Mouse (Mus musculus): ENCODE results near the gene Smyd4. TPM values are rescaled to one million over a fixed set of nuclear protein-coding genes. Genes with fewer than 3 reads are reported as not detected.

Gene Smyd4
- total and polyA plus RNA-seq, 3 experiments = 9.6 to 12.8 TPM; not detected in 1

DNA sequence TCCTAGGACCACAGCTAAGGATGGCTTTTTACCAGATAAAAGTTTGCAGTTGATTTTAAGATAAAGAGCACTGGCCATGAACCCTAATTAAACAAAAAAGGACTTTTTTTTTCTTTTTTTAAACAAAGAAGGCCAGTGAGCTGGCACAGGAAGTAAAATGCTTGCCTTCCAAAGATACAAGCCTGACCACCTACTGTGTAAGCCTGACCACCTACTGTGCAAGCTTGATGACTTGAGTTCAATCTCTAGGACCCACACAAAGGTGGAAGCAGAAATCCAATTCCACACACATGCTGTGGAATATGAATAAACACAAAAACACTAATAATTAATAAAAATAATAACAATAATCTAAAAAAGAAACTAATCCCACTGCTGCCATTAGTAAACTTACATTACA lies 3.0 kb downstream of the Smyd4 start:
- Histone ChIP-seq H3K27ac (ENCODE audit: control insufficient read depth, low read depth, low read length) (no peak overlapping the region), H3K9ac (ENCODE audit: control insufficient read depth, low read depth, low read length, poor library complexity, severe bottlenecking) (no peak overlapping the region), H3K9me3 (replicated peaks; ENCODE audit: insufficient read depth, low read length) (no peaks in the 10 kb centered on the region), H3K79me2 (ENCODE audit: control insufficient read depth, insufficient read depth, low read length, poor library complexity) (peaks cover 23% of the 10 kb centered on the region), H3K4me1 (ENCODE audit: control insufficient read depth in 1 of 2, insufficient read depth in 2 of 2, low read length in 2 of 2) (peaks cover 16 to 20% of the 10 kb centered on the region in 2 experiments), H3K4me3 (ENCODE audit: control insufficient read depth in 1 of 2, insufficient read depth in 1 of 2, low read depth in 2 of 2, low read length in 2 of 2) (no peak overlapping the region), H3K36me3 (ENCODE audit: control insufficient read depth in 1 of 2, insufficient read depth in 2 of 2, low read length in 2 of 2) (peaks cover 0 to 24% of the 10 kb centered on the region in 2 experiments; a peak in 3 of 4 replicates), H3K27me3 (ENCODE audit: control insufficient read depth in 1 of 2, insufficient read depth in 2 of 2, low read length in 2 of 2) (no peaks in the 10 kb centered on the region)
- TF ChIP-seq MAFK (IDR thresholded peaks at IDR 0.05; ENCODE audit: borderline replicate concordance, low read depth, low read length) = no peak
- 0 out of 2 replicates have a peak, but pooled peaks have one; percentile 21 for TF ChIP-seq GATA1 (IDR thresholded peaks at IDR 0.05; ENCODE audit: low read depth, low read length)
- no peak for TF ChIP-seq NELFE (IDR thresholded peaks at IDR 0.05; ENCODE audit: low read depth, low read length)
- TF ChIP-seq ZKSCAN1 (IDR thresholded peaks at IDR 0.05; ENCODE audit: low read depth, low read length) = peak; percentile 89; the same call in 1 of the 2 replicates
- TF ChIP-seq TCF12 (IDR thresholded peaks at IDR 0.05; ENCODE audit: low read depth, low read length) = no peak
- no peak for TF ChIP-seq KAT2A (conservative IDR thresholded peaks at IDR 0.05; ENCODE audit: low read depth, low read length)
- no peak for TF ChIP-seq HCFC1 (IDR thresholded peaks at IDR 0.05; ENCODE audit: low read depth, low read length)
- no peak for TF ChIP-seq USF1 (IDR thresholded peaks at IDR 0.05; ENCODE audit: low read depth, low read length)
- no peak for TF ChIP-seq SMC3 (IDR thresholded peaks at IDR 0.05; ENCODE audit: low read depth, low read length)
- TF ChIP-seq ZNF384 (IDR thresholded peaks at IDR 0.05; ENCODE audit: low read depth, low read length) = 0 out of 2 replicates have a peak, but pooled peaks have one; percentile 26
- TF ChIP-seq NRF1 (IDR thresholded peaks at IDR 0.05; ENCODE audit: insufficient read depth, low read depth, low read length, poor library complexity, severe bottlenecking) = no peak
- no peak for TF ChIP-seq CTCF (IDR thresholded peaks at IDR 0.05 in 2 of 3, conservative IDR thresholded peaks at IDR 0.05 in 1 of 3; ENCODE audit: control insufficient read depth in 1 of 3, insufficient read depth in 1 of 3, low read depth in 2 of 3, low read length in 3 of 3, poor library complexity in 1 of 3, severe bottlenecking in 1 of 3)
- TF ChIP-seq MAZ (IDR thresholded peaks at IDR 0.05; ENCODE audit: low read depth, low read length) = no peak
- TF ChIP-seq ZMIZ1 (IDR thresholded peaks at IDR 0.05; ENCODE audit: low read depth, low read length) = no peak
- TF ChIP-seq TBP (IDR thresholded peaks at IDR 0.05; ENCODE audit: low read depth, low read length) = no peak
- TF ChIP-seq USF2 (IDR thresholded peaks at IDR 0.05; ENCODE audit: borderline replicate concordance in 1 of 2, insufficient read depth in 1 of 2, low read depth in 1 of 2, low read length in 2 of 2) = no peak
- DNase-seq (ENCODE audit: low read depth, low spot score) = no peak

DNA sequence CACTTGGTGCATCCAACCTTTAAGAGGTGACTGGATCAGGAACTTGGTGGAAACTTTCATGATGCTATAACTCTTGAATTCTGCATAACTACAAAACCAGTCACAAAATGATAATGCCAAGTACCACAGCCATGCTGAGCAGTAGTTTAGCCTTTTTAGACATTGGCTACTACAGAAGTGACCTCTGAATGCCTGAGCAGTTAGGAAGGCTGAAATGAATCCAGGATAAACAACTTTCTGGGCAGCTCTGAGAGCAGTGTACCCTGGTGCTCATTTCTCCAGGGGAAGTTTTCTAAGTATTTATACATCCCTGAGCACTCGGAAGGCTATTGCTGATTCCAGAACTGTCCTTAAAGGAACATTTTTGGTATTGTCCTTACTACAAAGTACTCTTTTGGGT lies 7.2 kb downstream of the Smyd4 start:
- Histone ChIP-seq H3K27me3 (ENCODE audit: control insufficient read depth in 1 of 2, insufficient read depth in 2 of 2, low read length in 2 of 2) (no peaks in the 10 kb centered on the region), H3K4me3 (ENCODE audit: control insufficient read depth in 1 of 2, insufficient read depth in 1 of 2, low read depth in 2 of 2, low read length in 2 of 2) (no peak overlapping the region), H3K9me3 (replicated peaks; ENCODE audit: insufficient read depth, low read length) (no peaks in the 10 kb centered on the region), H3K27ac (ENCODE audit: control insufficient read depth, low read depth, low read length) (no peak overlapping the region), H3K79me2 (ENCODE audit: control insufficient read depth, insufficient read depth, low read length, poor library complexity) (no peaks in the 10 kb centered on the region), H3K4me1 (ENCODE audit: control insufficient read depth in 1 of 2, insufficient read depth in 2 of 2, low read length in 2 of 2) (peaks cover 6 to 7% of the 10 kb centered on the region in 2 experiments), H3K9ac (ENCODE audit: control insufficient read depth, low read depth, low read length, poor library complexity, severe bottlenecking) (no peak overlapping the region), H3K36me3 (ENCODE audit: control insufficient read depth in 1 of 2, insufficient read depth in 2 of 2, low read length in 2 of 2) (peaks cover 0 to 9% of the 10 kb centered on the region in 2 experiments; a peak in 3 of 4 replicates)
- no peak for DNase-seq (ENCODE audit: low read depth, low spot score)
- TF ChIP-seq TCF12 (IDR thresholded peaks at IDR 0.05; ENCODE audit: low read depth, low read length) = no peak
- no peak for TF ChIP-seq GABPA (IDR thresholded peaks at IDR 0.05; ENCODE audit: low read depth, low read length)
- TF ChIP-seq EP300 (IDR thresholded peaks at IDR 0.05; ENCODE audit: low read depth in 1 of 2, low read length in 2 of 2) = no peak
